Mouse (Mus musculus): ENCODE results near the gene Pigt.

DNA sequence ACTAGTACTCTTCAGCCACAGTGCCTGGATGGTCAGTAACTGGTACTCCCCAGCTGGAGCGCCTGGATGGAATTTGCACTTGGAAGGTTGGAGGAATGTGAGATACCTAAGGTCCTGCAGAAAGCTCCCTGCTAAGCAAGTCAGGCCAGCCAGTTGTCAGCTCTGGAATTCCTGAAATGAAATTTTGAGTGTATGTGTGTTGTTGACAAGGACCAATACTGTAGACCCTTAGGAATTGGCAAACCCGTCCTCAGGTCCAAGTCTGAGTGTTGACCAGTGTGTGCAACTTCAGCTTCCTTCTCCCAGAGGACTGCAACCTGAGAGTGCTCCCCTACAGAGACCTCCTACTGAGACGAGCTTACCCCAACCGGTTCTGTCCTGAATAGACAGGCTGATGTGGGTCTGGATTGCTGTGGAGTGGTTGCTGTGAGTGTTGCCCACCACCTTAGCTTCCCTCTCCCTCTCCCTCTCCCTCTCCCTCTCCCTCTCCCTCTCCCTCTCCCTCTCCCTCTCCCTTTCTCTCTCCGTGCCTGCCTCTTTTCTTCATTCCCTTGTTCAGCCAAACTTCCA, 13.4 kb downstream of the Pigt start:
- TF ChIP-seq POLR2A (IDR thresholded peaks at IDR 0.05; ENCODE audit: borderline replicate concordance, control insufficient read depth, low read depth, low read length) (no peak), CTCF (IDR thresholded peaks at IDR 0.05; ENCODE audit: control insufficient read depth, insufficient read depth, low read length) (no peak)

Measured in bone marrow, adult 2 months (tissue).